Mouse (Mus musculus) frontal cortex, adult (tissue): Measurements from ENCODE around the gene Epn1.

Source experiments
- ATAC-seq: cut with Nextera tagmentation; 2 replicates; pipeline ENCODE4 v1.9.2; 2017; ENCODE audit warnings: mild to moderate bottlenecking, moderate library complexity, mixed read lengths; ENCODE audit not compliant: low TSS enrichment

The Epn1 gene

GRCm38 (mm10) chr7:5092381-5092780 is 12.3 kb downstream of the Epn1 start:
- no peak for ATAC-seq

GRCm38 (mm10) chr7:5092831-5093510 is 12.9 kb downstream of the Epn1 start:
- ATAC-seq: peak; percentile 60

- ATAC-seq: no peak
These were observed 18.7 kb downstream of the Epn1 start for GRCm38 (mm10) chr7:5098769-5099168.

GRCm38 (mm10) chr7:5099796-5100195 is 19.8 kb downstream of the Epn1 start:
- peak; percentile 69; the same call in 1 of the 2 replicates for ATAC-seq

- no peak for ATAC-seq
These were observed 21.1 kb downstream of the Epn1 start for GRCm38 (mm10) chr7:5101066-5101663.

- ATAC-seq: no peak
These were observed 22.5 kb downstream of the Epn1 start for GRCm38 (mm10) chr7:5102564-5102963.

GRCm38 (mm10) chr7:5108272-5108671 is 28.2 kb downstream of the Epn1 start:
- no peak for ATAC-seq

- ATAC-seq: no peak
These were observed 29.3 kb downstream of the Epn1 start for GRCm38 (mm10) chr7:5109301-5109700.

- no peak for ATAC-seq
These were observed 32.7 kb downstream of the Epn1 start for GRCm38 (mm10) chr7:5112701-5113100.

GRCm38 (mm10) chr7:5116850-5117249 is 36.8 kb downstream of the Epn1 start, which contains the start of gene Rfpl4:
TSS of gene Rfpl4 (minus strand) at chr7:5116950.
- ATAC-seq: no peak

- ATAC-seq: no peak
These were observed 45.0 kb downstream of the Epn1 start for GRCm38 (mm10) chr7:5125078-5125477.

GRCm38 (mm10) chr7:5125549-5126406 is 45.7 kb downstream of the Epn1 start, which contains the start of gene Rasl2-9:
TSS of gene Rasl2-9 (minus strand) at chr7:5125950.
- ATAC-seq: peak; percentile 88
